Mouse (Mus musculus) skeletal muscle tissue, postnatal 0 days (tissue): ENCODE results near the gene Dnase2a. TPM values are rescaled to one million over a fixed set of nuclear protein-coding genes. Genes with fewer than 3 reads are reported as not detected.

Experiments
- microRNA-seq, 2 experiments: library from miRNA; unstranded; fragments of <30 nt; microRNA quantifications; one replicate each; pipeline ENCODE4; 2016
- polyA plus RNA-seq: library from polyadenylated mRNA; unstranded; fragments of >200 nt; fragmentation: Nextera tagmentation; extraction: Ambion mirVana; gene quantifications from 2 replicates; pipeline ENCODE4 v1.2.1, GENCODE M21; 2015

Dnase2a gene
- 6.7 and 7.6 TPM in 2 replicates for polyA plus RNA-seq

DNA sequence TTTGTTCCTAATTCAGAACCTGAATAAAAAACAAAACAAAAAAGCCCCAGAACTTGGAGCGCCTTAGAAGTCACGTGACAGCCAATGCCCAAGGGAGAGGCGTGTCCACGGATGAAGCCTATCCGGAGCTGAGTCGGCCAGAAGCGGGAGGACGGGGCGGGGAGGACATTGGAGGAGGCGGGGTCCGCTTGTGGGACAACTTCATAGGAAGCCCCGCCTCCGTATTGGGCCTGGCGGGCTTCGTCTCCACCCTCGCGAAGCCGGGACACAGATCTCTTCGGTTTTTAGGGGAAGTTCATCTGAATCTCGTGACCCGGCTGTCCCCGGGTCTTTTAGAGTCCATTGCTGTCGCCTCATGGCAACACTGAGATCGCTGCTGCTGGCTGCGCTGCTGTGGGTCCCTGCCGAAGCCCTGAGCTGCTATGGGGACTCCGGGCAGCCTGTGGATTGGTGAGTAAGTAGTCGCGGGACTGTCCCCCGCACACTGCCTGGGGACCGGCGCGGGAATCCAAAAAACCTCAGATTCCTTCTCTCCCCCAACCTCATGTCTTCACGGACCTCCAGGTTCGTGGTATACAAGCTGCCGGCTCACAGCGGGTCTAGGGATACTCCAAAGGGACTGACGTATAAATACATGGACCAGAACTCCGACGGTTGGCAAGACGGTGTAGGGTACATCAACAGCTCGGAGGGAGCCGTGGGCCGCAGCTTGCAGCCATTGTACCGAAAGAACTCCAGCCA lies at the start of gene Dnase2a:
Gene Dnase2a, plus strand, starts transcription at position 140 of the 741 bp plus-strand sequence.

DNA sequence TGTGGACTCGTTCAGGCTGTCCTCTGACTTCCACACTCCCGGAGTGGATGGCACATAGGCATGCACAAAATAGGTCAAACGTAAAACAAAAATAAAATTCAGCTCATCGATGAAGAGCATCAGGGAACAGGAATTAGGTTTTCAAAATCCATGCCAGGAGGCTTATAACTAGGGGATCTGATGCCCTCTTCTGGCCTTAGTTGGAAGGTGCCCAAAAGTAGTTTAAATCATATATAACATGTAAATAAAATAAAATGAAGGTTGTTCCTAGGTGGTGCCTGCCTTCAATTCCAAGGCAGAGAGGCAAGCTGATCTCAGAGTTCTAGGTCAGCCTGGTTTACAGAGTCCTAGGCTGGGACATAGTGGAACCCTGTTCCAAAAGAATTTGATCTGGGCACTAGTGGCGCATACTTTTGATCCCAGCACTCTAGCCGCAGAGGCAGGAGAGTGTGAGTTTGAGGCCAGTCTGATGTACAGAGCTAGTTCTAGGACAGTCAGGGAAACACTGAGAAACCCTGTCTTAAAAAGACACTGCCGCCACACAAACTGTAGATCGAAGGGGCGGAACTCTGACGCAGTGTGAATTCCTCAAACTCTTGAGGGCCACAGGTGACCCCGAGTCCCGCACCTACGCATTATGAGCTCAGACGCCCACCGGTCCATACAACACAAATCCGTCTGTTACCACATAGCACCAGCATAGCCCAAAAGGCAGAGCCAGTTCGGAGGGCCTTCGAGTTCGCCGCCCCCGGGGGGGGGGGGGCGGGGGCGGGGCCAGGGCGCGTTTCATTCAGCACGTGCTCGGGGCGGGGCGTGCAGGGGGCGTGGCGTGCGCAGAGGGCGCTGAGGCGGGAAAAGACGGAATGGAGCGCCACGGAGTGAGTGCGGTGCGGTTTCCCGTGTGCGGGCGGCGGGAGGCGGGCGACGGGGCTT lies 36.7 kb upstream of the Dnase2a start, which contains the start of gene Syce2:
Gene Syce2, plus strand, starts transcription at position 736 of the 933 bp plus-strand sequence.

DNA sequence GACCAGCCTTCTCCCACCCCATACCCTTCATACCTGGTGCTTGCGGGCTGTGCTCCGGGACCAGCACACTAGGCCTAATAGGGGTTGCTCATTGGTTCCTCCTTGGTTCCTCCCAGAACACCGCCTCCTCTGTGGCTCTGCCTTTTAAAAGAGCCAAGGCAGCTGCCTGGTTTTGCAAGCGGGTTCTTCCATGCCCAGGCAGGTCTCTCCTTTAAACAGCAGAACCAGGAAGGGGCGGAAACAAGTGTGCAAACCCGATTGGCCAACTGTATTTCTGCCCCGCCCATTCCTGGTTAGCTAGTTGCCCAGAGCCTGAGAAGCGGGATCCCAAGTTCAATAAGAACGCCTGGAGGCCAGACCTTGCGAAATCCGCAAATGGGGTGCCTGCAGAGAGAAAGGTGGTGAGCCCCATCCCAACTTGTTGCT lies 14.6 kb upstream of the Dnase2a start, which contains the start of gene Gcdh:
Gene Gcdh, minus strand, starts transcription at position 213 of the 426 bp plus-strand sequence.

DNA sequence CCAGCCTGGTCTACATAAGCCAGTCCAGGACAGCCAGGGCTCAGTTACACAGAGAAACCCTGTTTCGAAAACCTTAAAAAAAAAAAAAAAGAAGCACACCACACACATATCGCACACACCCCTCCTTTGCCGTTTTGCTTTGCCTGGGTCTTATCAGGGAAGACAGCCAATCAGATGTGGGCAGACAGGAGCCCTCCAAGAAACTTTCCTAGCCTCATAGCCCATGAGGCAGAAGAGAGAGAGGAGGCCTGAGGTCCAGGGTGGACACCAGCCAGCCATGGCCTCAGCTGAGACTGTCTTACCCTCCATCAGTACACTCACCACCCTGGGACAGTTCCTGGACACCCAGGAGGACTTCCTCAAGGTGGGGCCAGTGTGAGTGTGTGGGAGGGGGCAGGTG lies 6.6 kb upstream of the Dnase2a start, which contains the start of gene Klf1:
Gene Klf1, plus strand, starts transcription at position 177 of the 400 bp plus-strand sequence.

DNA sequence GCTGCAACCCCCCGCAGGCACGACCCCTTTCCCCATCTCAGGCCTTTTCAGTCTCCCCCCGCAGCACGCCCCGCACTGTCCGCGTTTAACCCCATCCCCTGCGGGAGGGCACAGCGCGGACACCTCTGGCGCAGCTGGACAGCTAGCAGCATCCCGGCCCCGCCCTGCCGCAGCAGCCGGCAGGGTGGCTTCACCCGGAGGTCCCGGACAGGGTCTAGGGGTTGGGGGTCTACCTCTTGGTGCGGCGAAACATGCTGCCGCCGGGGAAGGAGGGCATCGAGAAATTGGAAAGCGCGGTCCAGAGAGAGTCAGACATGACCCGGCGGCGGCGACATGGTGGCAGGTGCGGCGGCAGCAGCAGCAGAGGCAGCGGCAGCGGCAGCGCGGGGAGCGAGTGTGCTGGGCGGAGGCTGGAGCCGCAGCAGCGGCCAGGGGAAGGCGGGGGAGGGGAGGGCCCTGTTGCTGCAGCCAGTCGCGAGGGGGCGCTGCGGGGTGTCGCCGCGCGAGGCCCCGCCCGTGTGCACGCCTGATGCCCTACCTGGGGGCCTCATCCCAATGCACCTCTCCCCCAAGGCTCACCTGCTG lies 28.7 kb downstream of the Dnase2a start, which contains the start of gene Mast1:
Gene Mast1, minus strand, starts transcription at position 398 of the 585 bp plus-strand sequence.

DNA sequence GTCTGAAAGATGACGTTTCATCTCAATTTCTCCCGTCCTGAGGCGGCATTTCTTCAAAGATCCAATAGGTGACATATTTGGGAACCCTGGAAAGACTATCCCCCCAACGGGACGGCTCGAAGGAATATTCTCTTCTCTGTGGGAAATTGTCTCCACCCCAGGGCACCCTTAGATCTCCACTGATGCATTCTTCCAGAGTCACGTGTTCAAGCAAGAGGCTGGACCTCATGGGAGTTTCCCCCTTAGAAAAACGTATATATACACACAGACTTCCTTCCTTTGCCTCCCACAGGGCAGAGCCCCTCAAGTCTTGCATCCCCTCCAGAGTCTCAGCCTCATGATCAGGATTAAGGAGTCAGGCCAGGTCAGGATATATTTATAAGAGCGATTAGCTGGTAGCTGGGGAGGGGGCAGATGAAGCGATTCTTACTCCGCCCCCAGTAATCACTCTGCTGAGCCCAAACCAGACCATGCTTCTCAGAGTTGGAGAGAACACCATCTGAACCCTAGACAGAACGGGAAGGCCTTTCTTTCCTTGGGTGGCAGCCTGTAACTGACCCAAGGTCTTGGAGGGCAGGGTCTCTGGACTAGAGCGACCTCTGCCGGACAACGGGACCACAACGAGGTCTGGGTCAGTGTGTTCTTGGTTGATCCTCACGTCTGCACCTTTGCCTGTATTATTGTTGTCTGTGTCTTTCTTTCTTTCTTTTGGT lies 38.3 kb downstream of the Dnase2a start, which contains the start of gene Rtbdn:
Gene Rtbdn, plus strand, starts transcription at position 464 of the 713 bp plus-strand sequence.

DNA sequence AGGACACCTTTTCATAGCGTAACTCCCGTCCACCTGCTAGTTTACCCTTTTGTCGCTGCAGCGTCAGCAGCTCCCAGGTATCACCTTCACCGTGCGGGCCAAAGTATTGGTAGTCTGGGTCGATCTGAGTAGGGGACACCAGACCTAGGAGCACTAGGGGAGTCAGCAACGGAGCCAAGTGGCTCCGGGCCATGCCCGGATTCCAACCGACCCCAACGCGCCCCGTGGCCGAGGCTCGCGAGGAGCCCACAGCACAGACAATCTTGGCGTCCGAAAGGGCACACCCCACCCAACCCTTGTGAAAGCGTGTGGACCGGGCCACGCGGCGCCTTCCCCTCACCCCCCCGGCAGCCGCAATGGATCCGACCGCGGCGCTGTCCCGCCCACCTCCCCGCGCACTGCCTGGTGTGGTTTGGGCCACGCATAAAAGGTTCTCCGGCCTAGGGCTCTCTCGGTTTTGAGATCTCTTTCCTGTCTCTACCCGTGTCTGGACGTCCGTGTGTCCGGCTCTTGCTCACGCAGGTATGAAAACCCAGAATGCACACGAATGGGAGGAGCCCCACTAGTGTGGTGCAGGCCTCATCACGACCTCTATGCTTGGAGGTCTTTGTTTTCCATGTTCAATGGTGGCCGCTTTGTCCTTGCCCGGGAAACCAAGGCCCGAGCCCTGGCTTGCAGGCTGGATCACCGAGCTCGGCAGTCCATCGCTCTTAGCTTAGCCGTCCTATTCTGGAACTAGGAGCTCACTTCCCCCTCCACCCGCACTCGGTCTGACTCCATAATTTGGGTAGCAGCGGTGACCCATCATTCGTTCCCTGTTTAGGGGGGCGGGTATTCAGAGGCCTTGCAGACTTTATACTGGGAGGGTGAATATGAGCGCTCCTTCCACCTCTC lies 61.1 kb downstream of the Dnase2a start, which contains the start of the genes Gm49661, Prdx2 and Rnaseh2a:
Gene Gm49661, minus strand, starts transcription at position 193 of the 894 bp plus-strand sequence.
Gene Prdx2, plus strand, starts transcription at position 347 of the 894 bp plus-strand sequence.
Gene Rnaseh2a, minus strand, starts transcription at position 527 of the 894 bp plus-strand sequence.

Small RNA genes within 50 kb of the gene (microRNA-seq; reads per million reads assigned to microRNA genes)
- 0 reads per million in 2 experiments for gene Gm24197
- 1.1 to 1.2 reads per million in 2 experiments for gene Mir7069

Other genes with a start within 250 kb of the Dnase2a start
- gene Ier2, start 245.7 kb upstream of the Dnase2a start, polyA plus RNA-seq = 21.8 and 35.5 TPM in 2 replicates
- 33.7 and 35.7 TPM in 2 replicates for gene Trmt1, start 222.3 kb upstream of the Dnase2a start, polyA plus RNA-seq
- gene Nacc1, start 220.7 kb upstream of the Dnase2a start, polyA plus RNA-seq = 5.8 and 6.1 TPM in 2 replicates
- gene Lyl1, start 207.1 kb upstream of the Dnase2a start, polyA plus RNA-seq = 5.4 and 7.1 TPM in 2 replicates
- 6.9 and 8.4 TPM in 2 replicates for gene G430095P16Rik, start 185.6 kb upstream of the Dnase2a start, polyA plus RNA-seq
- gene Nfix, start 108.2 kb upstream of the Dnase2a start, polyA plus RNA-seq = 43.9 and 49.1 TPM in 2 replicates
- 8.7 and 8.9 TPM in 2 replicates for gene Dand5, start 85.7 kb upstream of the Dnase2a start, polyA plus RNA-seq
- 66.7 and 71.6 TPM in 2 replicates for gene Gadd45gip1, start 77.0 kb upstream of the Dnase2a start, polyA plus RNA-seq
- gene Rad23a, start 67.9 kb upstream of the Dnase2a start, polyA plus RNA-seq = 156 and 158 TPM in 2 replicates
- gene Calr, start 61.6 kb upstream of the Dnase2a start, polyA plus RNA-seq = 182 and 260 TPM in 2 replicates
- 37.7 and 40.9 TPM in 2 replicates for gene Farsa, start 51.6 kb upstream of the Dnase2a start, polyA plus RNA-seq
- gene Syce2, start 36.4 kb upstream of the Dnase2a start, polyA plus RNA-seq = 11.9 and 16.7 TPM in 2 replicates
- gene Gcdh, start 14.6 kb upstream of the Dnase2a start, polyA plus RNA-seq = 25.0 and 25.2 TPM in 2 replicates
- gene Klf1, start 6.6 kb upstream of the Dnase2a start, polyA plus RNA-seq = 0.33 and 0.42 TPM in 2 replicates
- not detected in 2 replicates for gene Mast1, start 28.8 kb downstream of the Dnase2a start, polyA plus RNA-seq
- not detected in 2 replicates for gene Rtbdn, start 38.4 kb downstream of the Dnase2a start, polyA plus RNA-seq
- not detected in 2 replicates for gene Gm49661, start 60.9 kb downstream of the Dnase2a start, polyA plus RNA-seq
- 348 and 353 TPM in 2 replicates for gene Prdx2, start 61.0 kb downstream of the Dnase2a start, polyA plus RNA-seq
- gene Rnaseh2a, start 61.2 kb downstream of the Dnase2a start, polyA plus RNA-seq = 41.5 and 48.0 TPM in 2 replicates
- 11.2 and 16.5 TPM in 2 replicates for gene Junb, start 70.2 kb downstream of the Dnase2a start, polyA plus RNA-seq
- 7.2 and 8.0 TPM in 2 replicates for gene Hook2, start 82.0 kb downstream of the Dnase2a start, polyA plus RNA-seq
- not detected in 2 replicates for gene Best2, start 106.0 kb downstream of the Dnase2a start, polyA plus RNA-seq
- 57.5 and 68.3 TPM in 2 replicates for gene Asna1, start 116.7 kb downstream of the Dnase2a start, polyA plus RNA-seq
- 61.3 and 74.2 TPM in 2 replicates for gene Trir, start 118.3 kb downstream of the Dnase2a start, polyA plus RNA-seq
- 11.4 and 12.6 TPM in 2 replicates for gene Tnpo2, start 128.4 kb downstream of the Dnase2a start, polyA plus RNA-seq
- 9.5 and 11.5 TPM in 2 replicates for gene Fbxw9, start 151.5 kb downstream of the Dnase2a start, polyA plus RNA-seq
- not detected in 2 replicates for gene Gm5741, start 159.4 kb downstream of the Dnase2a start, polyA plus RNA-seq
- gene Dhps, start 163.2 kb downstream of the Dnase2a start, polyA plus RNA-seq = 24.6 and 32.1 TPM in 2 replicates
- 66.9 and 70.6 TPM in 2 replicates for gene Wdr83os, start 172.2 kb downstream of the Dnase2a start, polyA plus RNA-seq
- gene Wdr83, start 172.7 kb downstream of the Dnase2a start, polyA plus RNA-seq = 24.8 and 28.0 TPM in 2 replicates
- 16.2 and 20.6 TPM in 2 replicates for gene Man2b1, start 174.7 kb downstream of the Dnase2a start, polyA plus RNA-seq
- 0.56 and 0.58 TPM in 2 replicates for gene Zfp791, start 214.5 kb downstream of the Dnase2a start, polyA plus RNA-seq
- gene Cks1brt, start 243.4 kb downstream of the Dnase2a start, polyA plus RNA-seq = not detected in 2 replicates